ENCODE assay signal across 20 mouse cellular contexts in genomic region chr1:72550317-72550716, GRCm38 (mm10). TPM values are rescaled to one million over a fixed set of nuclear protein-coding genes. Genes with fewer than 3 reads are reported as not detected.
"Had no signal": no experiment of that assay in that cellular context is flagged by ENCODE, and none has a peak within 500 bp of the region (broad histone marks: within the 10 kb centered on the region; RNA-seq: fewer than 3 reads in every experiment).

No protein-coding gene starts in this region.

- H3K4me2 ChIP-seq: lung, embryonic 14.5 days; midbrain, embryonic 11.5 days; midbrain, embryonic 13.5 days; midbrain, embryonic 15.5 days; neural tube, embryonic 13.5 days; neural tube, embryonic 15.5 days; stomach, embryonic 15.5 days had no signal

- H3K27ac ChIP-seq: macrophage; midbrain, embryonic 13.5 days; midbrain, embryonic 15.5 days; neural tube, embryonic 13.5 days; neural tube, embryonic 15.5 days; stomach, embryonic 15.5 days; stomach, postnatal 0 days had no signal

- DNase-seq: lung, adult 18-20 months; lung, embryonic 14.5 days; lung, postnatal 10 days; lung, postnatal 36 days; right cerebral cortex, postnatal 14 days; thymus, adult 18-20 months; thymus, postnatal 14 days; thymus, postnatal 36 days had no signal

- H3K27me3 ChIP-seq: megakaryocyte, embryonic 14.5 days; midbrain, embryonic 13.5 days; midbrain, embryonic 15.5 days; neural tube, embryonic 13.5 days; neural tube, embryonic 15.5 days; stomach, embryonic 15.5 days had no signal

- H3K9ac ChIP-seq: lung, embryonic 14.5 days; midbrain, embryonic 13.5 days; midbrain, embryonic 15.5 days; neural tube, embryonic 13.5 days; neural tube, embryonic 15.5 days; stomach, embryonic 15.5 days had no signal

- ATAC-seq: midbrain, embryonic 13.5 days; midbrain, embryonic 15.5 days had no signal

- H3K9me3 ChIP-seq: midbrain, embryonic 13.5 days; midbrain, embryonic 15.5 days; neural tube, embryonic 13.5 days; neural tube, embryonic 15.5 days; stomach, embryonic 15.5 days had no signal

- H3K4me3 ChIP-seq: megakaryocyte, embryonic 14.5 days; midbrain, embryonic 13.5 days; midbrain, embryonic 15.5 days; neural tube, embryonic 13.5 days; neural tube, embryonic 15.5 days; stomach, embryonic 15.5 days had no signal

- H3K4me1 ChIP-seq: megakaryocyte, embryonic 14.5 days; midbrain, embryonic 13.5 days; midbrain, embryonic 15.5 days; neural tube, embryonic 13.5 days; neural tube, embryonic 15.5 days; stomach, embryonic 15.5 days had no signal

- H3K36me3 ChIP-seq: midbrain, embryonic 13.5 days; midbrain, embryonic 15.5 days; neural tube, embryonic 13.5 days; neural tube, embryonic 15.5 days; stomach, embryonic 15.5 days had no signal

RNA-seq across cellular contexts. Expression of gene March4, which starts 13.6 kb away (rescaled TPM):
- total RNA-seq: monocyte, adult 5-6 weeks had no signal
- polyA plus RNA-seq: liver, embryonic 16.5 days; lung, embryonic 14.5 days; macrophage; thymus, postnatal 0 days had no signal
